Mouse (Mus musculus) lung, postnatal 0 days (tissue): ENCODE results near the gene Zfhx2.

Experiments
- CTCF ChIP-seq: IDR thresholded peaks from 2 replicates; pipeline ENCODE4 v1.5.1; 2016; ENCODE audit warnings: antibody characterized with exemption, mild to moderate bottlenecking
- EP300 ChIP-seq: IDR thresholded peaks from 2 replicates; pipeline ENCODE4 v1.6.1; 2016; ENCODE audit warnings: antibody characterized with exemption, mild to moderate bottlenecking, control low read depth

DNA sequence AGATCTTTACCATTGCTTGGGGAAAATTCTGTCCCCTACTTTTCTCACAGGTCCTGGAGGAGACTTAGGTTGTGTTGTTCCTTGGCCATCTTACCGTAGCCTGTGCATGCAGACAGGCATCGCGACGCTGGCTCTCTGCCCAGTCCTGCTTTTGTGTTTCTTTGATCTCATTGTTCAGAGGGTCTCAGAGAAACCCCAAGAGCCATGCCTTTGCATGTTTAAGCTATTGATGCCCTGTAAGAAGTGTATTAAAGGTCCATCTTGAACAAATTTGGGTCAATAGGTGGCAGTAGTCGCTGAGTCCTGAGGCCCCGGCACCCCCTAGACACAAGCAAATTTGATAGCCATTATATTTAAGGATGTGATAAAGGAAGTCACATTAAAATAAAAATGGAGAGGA is 64.5 kb downstream of the Zfhx2 start:
- TF ChIP-seq CTCF (peak; percentile 41), EP300 (no peak)
